In the genomic region with DNA sequence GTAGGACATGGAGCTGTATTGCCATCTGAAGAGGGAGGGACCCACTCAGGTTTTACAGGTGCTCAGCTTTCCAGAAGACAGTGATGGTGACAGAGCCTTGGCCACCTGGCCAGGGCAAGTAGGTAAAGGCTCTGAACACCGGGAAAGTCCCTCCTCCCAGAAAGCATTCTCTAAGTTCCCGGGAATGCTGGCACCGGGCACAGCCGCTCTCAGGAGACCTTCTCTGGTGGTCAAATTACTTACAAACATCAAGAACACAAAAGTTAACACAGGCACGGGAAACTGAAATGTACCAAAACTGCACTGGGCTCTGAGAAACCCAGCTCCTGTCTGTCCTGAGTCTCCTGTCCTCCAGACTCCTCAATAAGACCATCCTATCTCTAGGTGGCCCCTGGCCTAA, we compare ENCODE assay signal across 8 mouse cellular contexts. TPM values are rescaled to one million over a fixed set of nuclear protein-coding genes. Genes with fewer than 3 reads are reported as not detected.
DNase-seq lines count a peak whose midpoint lies in the region; ATAC-seq lines count a peak whose summit lies in the region.

No protein-coding gene starts in this region.

- H3K4me2 ChIP-seq in limb, embryonic 13.5 days (replicated peaks): peak overlapping the region; percentile 86
- peak overlapping the region; percentile 77 for H3K4me2 ChIP-seq in stomach, embryonic 15.5 days

- peak; percentile 6 for DNase-seq in embryo, embryonic 11 days
- DNase-seq in embryo, embryonic 10 days (ENCODE audit: low spot score): no peak
- peak; percentile 15 for DNase-seq in retina, embryonic 14.5 days (ENCODE audit: low spot score)
- DNase-seq in retina, postnatal 1 day: no peak
- DNase-seq in cerebellum, postnatal 14 days: no peak
- DNase-seq in layer of hippocampus, adult 9-10 months (ENCODE audit: low spot score): no peak

- no peaks in the 10 kb centered on the region for H3K27me3 ChIP-seq in limb, embryonic 13.5 days
- no peaks in the 10 kb centered on the region for H3K27me3 ChIP-seq in stomach, embryonic 15.5 days (replicated peaks)

- H3K4me3 ChIP-seq in limb, embryonic 13.5 days: peak overlapping the region; percentile 92
- H3K4me3 ChIP-seq in stomach, embryonic 15.5 days (replicated peaks): peak overlapping the region; percentile 60

- H3K36me3 ChIP-seq in limb, embryonic 13.5 days: peaks cover 3% of the 10 kb centered on the region
- no peaks in the 10 kb centered on the region for H3K36me3 ChIP-seq in stomach, embryonic 15.5 days

- WGBS in limb, embryonic 13.5 days: 3% methylated on average over 5 of the region's 5 CpGs
- 3% methylated on average over 5 of the region's 5 CpGs for WGBS in stomach, embryonic 15.5 days

- H3K9ac ChIP-seq in limb, embryonic 13.5 days: peak overlapping the region; percentile 93
- peak overlapping the region; percentile 74 for H3K9ac ChIP-seq in stomach, embryonic 15.5 days

- no peak overlapping the region; the same call in 1 of the 2 replicates for H3K27ac ChIP-seq in limb, embryonic 13.5 days
- peak overlapping the region; percentile 68 for H3K27ac ChIP-seq in stomach, embryonic 15.5 days

- peaks cover 17% of the 10 kb centered on the region for H3K4me1 ChIP-seq in limb, embryonic 13.5 days
- peaks cover 21% of the 10 kb centered on the region for H3K4me1 ChIP-seq in stomach, embryonic 15.5 days

- no peak for ATAC-seq in limb, embryonic 13.5 days (ENCODE audit: low FRiP score, low read depth)
- no peak for ATAC-seq in stomach, embryonic 15.5 days (ENCODE audit: insufficient read depth, low FRiP score, low read depth)

- no peaks in the 10 kb centered on the region for H3K9me3 ChIP-seq in limb, embryonic 13.5 days
- H3K9me3 ChIP-seq in stomach, embryonic 15.5 days: no peaks in the 10 kb centered on the region

RNA-seq across cellular contexts. Expression of a gene that starts 45.3 kb away (rescaled TPM):
- polyA plus RNA-seq in limb, embryonic 13.5 days (2015; fragmentation: Nextera tagmentation; extraction: Ambion mirVana): 0.15 and 0.24 TPM in 2 replicates
- polyA plus RNA-seq in stomach, embryonic 15.5 days (2015; fragmentation: Nextera tagmentation; extraction: Ambion mirVana): 0.10 and 0.27 TPM in 2 replicates

RNA-seq across cellular contexts. Expression of a gene that starts 45.6 kb away (rescaled TPM):
- 2.2 TPM in 2 replicates for polyA plus RNA-seq in limb, embryonic 13.5 days (2015; fragmentation: Nextera tagmentation; extraction: Ambion mirVana)
- polyA plus RNA-seq in stomach, embryonic 15.5 days (2015; fragmentation: Nextera tagmentation; extraction: Ambion mirVana): 2.0 and 2.2 TPM in 2 replicates

Comparison
In these comparisons a context has a peak if more than half of its experiments do, and no peak if none do; other contexts are left out.
1. DNase-seq: peak in embryo, embryonic 11 days (single experiment) and retina, embryonic 14.5 days (single experiment); none in embryo, embryonic 10 days (single experiment), retina, postnatal 1 day (single experiment), cerebellum, postnatal 14 days (0 of 2) and layer of hippocampus, adult 9-10 months (single experiment).